Mouse (Mus musculus): ENCODE measurements around the gene Stox2. TPM values are rescaled to one million over a fixed set of nuclear protein-coding genes. Genes with fewer than 3 reads are reported as not detected.

Stox2 gene
- total RNA-seq, 2 experiments from 2014 or later, result 84.8 to 87.1 TPM

DNA sequence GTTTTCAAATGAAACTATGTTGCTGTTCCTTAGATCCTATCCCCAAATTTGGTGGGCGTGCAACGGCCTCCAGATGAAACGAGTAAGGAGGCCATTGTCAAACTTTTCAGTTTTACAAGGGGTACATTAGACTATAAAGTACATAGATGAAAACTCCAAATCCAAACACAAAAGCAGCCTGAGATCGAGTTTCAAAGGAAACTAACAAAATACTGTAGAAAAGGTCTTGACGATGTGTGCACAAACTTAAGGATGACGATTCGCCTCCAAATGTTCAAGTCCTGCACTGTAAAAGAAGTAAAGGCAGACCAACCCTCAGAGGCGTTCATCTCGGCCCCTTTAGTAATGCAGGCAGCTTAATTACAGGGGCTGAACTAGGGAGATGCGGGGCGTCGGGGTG is 34.8 kb downstream of the Stox2 start:
- DNase-seq (ENCODE audit: low spot score in 2 of 2), result no peak

GRCm38 (mm10) chr8:47409061-47409460 is 37.1 kb downstream of the Stox2 start:
- DNase-seq (ENCODE audit: low spot score in 2 of 2), result no peak

DNA sequence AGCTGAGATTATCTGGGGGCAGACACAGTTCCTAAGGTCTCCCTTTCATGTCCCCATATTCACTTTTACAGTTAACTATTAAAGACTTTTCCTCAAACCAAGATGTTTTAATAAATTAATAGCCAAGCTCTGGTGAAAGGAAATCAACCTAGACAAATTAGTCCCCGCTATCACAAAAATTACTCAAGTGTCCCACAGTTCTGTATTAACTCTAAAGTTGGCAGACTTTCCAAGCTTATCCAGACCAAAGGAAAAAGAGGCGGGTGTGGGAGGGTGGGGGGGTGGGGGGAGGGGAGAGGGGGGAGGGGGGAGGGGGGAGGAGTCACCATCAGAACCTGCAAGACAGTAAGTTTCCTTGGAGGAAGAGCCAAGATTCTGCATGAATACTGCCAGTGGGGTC is 41.3 kb downstream of the Stox2 start:
- DNase-seq (ENCODE audit: low spot score in 2 of 2), result no peak

DNA sequence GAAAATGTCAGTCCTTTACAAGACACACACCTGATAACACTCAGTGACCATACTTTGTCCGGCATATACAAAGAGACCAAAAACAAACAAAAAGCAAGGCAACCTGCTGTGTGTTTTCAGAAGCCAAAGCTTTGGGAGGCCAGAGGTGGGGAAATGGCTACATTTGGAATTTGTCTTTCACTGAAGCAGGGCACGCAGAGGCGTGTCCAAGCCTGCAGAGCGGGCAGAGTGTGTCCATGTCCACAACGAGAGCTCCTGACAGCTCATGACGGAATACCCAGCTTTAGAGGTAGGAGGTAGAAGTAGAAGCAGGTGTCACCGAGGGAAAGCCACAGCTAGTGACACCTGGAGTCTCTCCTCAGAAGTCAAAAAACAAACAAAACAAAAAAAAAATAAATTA is 53.2 kb downstream of the Stox2 start:
- DNase-seq (ENCODE audit: low spot score in 2 of 2), result no peak

DNA sequence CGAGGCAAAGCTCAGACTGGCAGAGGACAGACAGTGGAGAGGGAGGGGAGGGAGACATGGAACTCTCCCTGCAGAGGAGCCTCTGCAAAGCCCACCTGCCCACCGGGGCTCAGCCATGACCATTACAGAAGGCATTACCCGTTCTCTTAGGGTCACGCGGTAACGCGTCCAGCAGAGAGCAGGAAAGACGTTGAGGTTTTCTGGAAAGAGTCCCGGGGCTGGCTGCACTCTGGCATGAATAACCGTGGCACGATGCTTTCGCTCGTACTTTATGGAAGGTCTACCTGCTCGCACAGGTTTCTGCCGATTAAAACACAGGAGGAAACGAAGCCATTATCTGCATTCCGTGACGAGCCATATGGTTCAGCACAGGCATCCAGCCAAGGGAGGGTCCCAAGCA is 53.9 kb downstream of the Stox2 start:
- no peak for DNase-seq (ENCODE audit: low spot score in 2 of 2)

DNA sequence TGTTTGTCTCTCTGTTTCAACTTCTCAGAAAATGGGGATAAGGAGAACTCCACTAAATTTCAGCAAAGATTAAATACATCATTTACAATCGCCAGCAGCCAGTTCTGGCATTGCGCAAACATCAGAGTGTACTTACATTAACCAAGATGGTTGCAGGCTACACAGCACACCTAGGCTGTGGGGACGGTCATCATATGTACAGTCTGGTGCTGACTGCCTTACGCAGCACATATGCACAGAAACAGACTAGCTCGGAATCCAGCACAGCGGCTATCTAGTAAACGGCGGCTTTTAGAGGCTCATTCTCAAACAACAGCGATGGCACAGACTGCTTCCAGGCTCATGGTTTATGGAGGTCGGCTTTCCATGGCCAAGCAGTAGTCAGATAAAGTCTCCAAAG is 54.3 kb downstream of the Stox2 start:
- no peak for DNase-seq (ENCODE audit: low spot score in 2 of 2)

- no peak for DNase-seq (ENCODE audit: low spot score in 2 of 2)
Measured at GRCm38 (mm10) chr8:47389430-47389829, 56.7 kb downstream of the Stox2 start.

- DNase-seq (ENCODE audit: low spot score in 2 of 2), result no peak
Measured at GRCm38 (mm10) chr8:47388171-47388570, 58.0 kb downstream of the Stox2 start.

GRCm38 (mm10) chr8:47385810-47386209 is 60.4 kb downstream of the Stox2 start:
- DNase-seq (ENCODE audit: low spot score in 2 of 2), result no peak

GRCm38 (mm10) chr8:47384151-47384550 is 62.0 kb downstream of the Stox2 start:
- no peak for DNase-seq (ENCODE audit: low spot score in 2 of 2)

DNA sequence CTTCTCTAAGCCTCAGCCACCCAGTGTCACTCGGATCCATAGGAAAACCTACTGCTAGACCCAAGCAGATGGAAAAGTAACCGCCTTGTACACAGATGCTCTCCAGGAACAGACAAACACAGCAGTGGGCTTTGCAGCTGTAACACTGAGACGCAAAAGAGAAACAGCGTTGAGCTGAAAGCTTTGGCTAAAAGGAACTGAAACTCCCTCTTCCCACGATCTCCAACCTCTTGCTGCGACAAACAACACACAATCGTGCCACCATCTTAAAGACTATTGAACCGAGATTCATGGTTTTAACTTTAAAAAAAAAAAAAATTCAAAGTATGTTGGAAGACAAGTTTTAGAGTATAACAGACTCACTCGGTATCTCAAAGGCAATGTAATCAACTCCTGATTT is 62.5 kb downstream of the Stox2 start:
- no peak for DNase-seq (ENCODE audit: low spot score in 2 of 2)

GRCm38 (mm10) chr8:47381216-47381615 is 64.9 kb downstream of the Stox2 start:
- DNase-seq (ENCODE audit: low spot score in 2 of 2), result peak in 1 of 2 experiments; percentile 47

- no peak for DNase-seq (ENCODE audit: low spot score in 2 of 2)
Measured at GRCm38 (mm10) chr8:47380725-47381124, 65.4 kb downstream of the Stox2 start.

- no peak for DNase-seq (ENCODE audit: low spot score in 2 of 2)
Measured at GRCm38 (mm10) chr8:47380075-47380474, 66.1 kb downstream of the Stox2 start.

GRCm38 (mm10) chr8:47376651-47377050 is 69.5 kb downstream of the Stox2 start:
- DNase-seq (ENCODE audit: low spot score in 2 of 2), result no peak

DNA sequence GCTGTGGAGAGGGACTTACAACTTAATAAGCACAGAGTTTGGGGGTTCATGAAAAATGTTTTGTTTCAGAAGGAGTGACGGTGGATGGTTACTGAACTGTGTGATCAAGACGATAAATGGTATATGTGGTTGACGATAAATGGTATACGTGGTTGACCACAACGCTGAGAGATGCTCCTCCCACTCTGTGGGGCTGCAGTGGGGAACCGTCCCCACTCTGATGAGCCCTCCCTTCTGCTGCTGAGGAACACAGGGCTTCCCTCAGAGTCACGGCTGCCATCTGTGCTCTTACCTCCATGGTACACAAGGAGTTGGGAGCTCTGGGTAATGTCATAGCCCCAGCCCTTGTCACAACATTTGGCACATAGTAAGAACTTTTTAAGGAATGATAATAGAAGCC is 72.4 kb downstream of the Stox2 start:
- no peak for DNase-seq (ENCODE audit: low spot score in 2 of 2)

DNA sequence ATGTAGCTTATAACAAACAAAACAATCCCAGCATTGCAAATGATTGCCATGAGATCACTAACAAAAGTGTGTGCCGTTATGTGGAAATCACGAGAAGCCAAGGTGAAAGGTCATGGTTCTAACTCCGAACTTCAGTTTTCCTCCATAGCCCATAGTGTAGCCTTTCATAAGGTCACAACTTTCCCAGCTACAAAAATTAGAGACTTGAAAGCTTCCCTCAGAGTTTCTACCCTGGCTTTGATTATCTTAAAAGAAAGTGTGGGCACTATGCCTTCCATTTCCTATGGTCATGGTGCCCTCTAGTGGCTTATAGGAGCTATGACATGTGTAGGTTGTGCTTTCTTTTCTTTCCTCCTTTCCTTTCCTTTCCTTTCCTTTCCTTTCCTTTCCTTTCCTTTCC is 74.6 kb downstream of the Stox2 start:
- peak in 1 of 2 experiments; percentile 56 for DNase-seq (ENCODE audit: low spot score in 2 of 2)

DNA sequence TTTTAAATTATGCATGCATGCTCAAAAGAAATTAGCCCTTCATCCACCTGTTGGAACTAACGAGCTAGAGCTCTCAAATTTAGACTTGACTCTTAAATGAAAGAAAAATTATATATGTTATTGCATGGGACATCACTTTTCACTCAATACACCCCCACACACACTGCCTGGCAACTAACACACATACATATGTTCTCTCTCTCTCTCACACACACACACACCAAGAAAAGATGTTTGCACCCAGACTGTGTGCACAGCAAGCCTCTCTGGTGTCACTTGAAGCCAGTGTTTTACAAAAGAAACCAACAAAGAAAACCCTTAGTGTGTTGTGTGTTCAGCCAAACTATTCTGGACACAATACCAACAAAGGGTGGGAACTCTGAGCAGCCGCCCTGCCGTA is 75.1 kb downstream of the Stox2 start:
- DNase-seq (ENCODE audit: low spot score in 2 of 2), result no peak

DNA sequence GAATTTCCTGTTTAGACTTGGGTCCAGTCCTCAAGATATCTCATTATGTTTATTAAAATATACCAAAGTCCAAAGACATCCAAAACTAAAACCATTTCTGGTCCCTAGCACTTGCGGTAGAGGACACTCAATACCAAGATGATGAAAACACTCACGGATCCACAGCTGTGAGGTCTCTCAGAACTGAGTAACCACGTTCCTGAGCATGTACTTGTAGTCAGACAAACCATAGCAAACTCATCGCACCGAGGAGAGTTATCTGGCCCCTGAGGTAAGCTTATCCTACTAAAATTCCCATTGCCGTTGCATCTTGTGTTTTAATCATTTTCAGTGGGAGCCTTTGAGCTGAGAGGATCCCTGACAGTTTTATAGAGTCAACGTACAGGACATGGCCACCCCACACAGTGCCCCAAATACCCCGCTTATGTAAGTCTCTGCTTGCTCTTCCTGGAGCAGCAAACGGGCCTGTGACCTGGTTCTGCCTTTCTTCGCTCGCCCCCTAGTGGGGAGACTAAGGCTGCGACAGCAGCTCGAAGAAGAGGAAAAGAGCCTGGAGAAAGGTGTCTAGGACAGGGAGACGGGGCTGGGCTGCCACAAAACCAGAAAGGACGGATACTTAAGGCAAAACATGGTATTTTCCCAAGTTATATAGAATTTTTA is 75.6 kb downstream of the Stox2 start:
- DNase-seq (ENCODE audit: low spot score in 2 of 2), result peak; percentile 84 to 92

DNA sequence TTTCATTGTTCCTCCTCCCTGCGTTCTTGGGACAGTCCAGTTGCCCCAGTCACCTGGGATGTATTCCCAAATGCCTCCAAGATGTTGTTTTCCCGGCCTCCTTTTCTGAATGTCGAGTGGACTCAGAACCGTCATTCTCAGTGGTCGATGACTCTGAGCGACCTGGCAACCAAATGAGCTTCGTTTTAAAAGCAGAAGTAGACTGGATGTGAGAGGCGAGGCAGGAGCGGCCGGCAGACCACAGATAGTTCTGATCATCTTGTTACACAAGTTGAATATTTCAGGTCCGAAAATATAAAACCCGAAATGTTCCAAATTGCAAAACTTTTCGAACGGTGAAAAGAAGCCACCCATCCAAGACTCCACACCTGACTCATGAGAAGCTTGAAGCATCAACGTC is 76.2 kb downstream of the Stox2 start:
- DNase-seq (ENCODE audit: low spot score in 2 of 2), result no peak

- DNase-seq (ENCODE audit: low spot score in 2 of 2), result no peak
Measured at GRCm38 (mm10) chr8:47369044-47369769, 77.0 kb downstream of the Stox2 start.

DNA sequence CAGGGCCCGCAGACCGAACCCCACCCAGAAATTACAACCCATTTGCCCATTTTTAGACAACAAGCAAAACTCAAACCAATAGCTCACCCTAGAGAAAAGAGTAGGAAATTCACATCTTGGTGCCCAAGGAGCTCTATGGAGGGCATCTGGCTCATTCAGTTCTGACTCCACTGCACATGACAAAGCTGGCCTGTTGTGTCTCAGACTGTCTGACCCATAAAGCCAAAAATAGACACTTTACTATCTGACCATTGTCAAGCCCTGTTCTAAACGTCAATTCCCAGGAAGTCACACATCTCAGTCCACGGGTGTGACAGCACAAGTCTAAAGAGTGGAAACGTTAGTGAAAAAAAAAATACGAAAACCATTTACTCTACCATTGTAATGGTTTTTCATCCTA is 79.1 kb downstream of the Stox2 start:
- no peak for DNase-seq (ENCODE audit: low spot score in 2 of 2)

GRCm38 (mm10) chr8:47363271-47363670 is 82.9 kb downstream of the Stox2 start:
- no peak for DNase-seq (ENCODE audit: low spot score in 2 of 2)

Measured in layer of hippocampus, adult 18-20 months (tissue).